Comparison of ENCODE assay signal across 8 mouse cellular contexts in the genomic region with DNA sequence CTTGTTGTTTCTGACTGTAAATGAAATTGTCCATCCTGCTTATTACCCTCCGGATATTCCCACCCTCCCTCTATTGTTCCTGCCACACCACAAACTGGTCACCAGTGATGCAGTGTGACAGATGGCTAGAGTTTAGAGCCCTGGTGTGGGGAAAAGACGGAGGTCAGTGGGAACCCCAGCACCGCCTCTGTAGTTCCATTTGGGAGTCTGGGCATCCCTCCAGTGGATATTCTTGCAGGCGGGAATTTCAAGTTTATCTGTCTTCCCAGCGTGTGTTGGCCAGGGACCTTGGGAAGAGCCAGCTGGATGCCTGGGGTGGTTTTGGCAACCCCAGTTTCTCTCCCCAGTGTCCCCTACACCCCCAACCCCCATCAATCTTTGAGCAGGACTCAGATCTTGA. TPM values are rescaled to one million over a fixed set of nuclear protein-coding genes. Genes with fewer than 3 reads are reported as not detected.
DNase-seq lines count a peak whose midpoint lies in the region; ATAC-seq and TF ChIP-seq lines count a peak whose summit lies in the region.

No protein-coding gene starts in this region.

- peak overlapping the region; percentile 51 for H3K9ac ChIP-seq in lung, embryonic 15.5 days
- peak overlapping the region; percentile 80 for H3K9ac ChIP-seq in heart, embryonic 14.5 days (ENCODE audit: low read length)
- H3K9ac ChIP-seq in limb, embryonic 13.5 days, result peak overlapping the region; percentile 76

- H3K9me3 ChIP-seq in lung, embryonic 15.5 days, result no peaks in the 10 kb centered on the region
- no peaks in the 10 kb centered on the region for H3K9me3 ChIP-seq in heart, embryonic 14.5 days (ENCODE audit: control insufficient read depth, low read length)
- H3K9me3 ChIP-seq in limb, embryonic 13.5 days, result no peaks in the 10 kb centered on the region

- H3K36me3 ChIP-seq in lung, embryonic 15.5 days, result no peaks in the 10 kb centered on the region
- H3K36me3 ChIP-seq in heart, embryonic 14.5 days (ENCODE audit: control insufficient read depth, insufficient read depth, low read length), result 0 out of 2 replicates have a peak, but pooled peaks cover 2% of the 10 kb centered on the region
- H3K36me3 ChIP-seq in limb, embryonic 13.5 days, result no peaks in the 10 kb centered on the region

- peaks cover 13% of the 10 kb centered on the region for H3K4me1 ChIP-seq in lung, embryonic 15.5 days
- H3K4me1 ChIP-seq in heart, embryonic 14.5 days (ENCODE audit: control insufficient read depth in 2 of 2, insufficient read depth in 2 of 2, low read length in 2 of 2), result peaks cover 6 to 16% of the 10 kb centered on the region in 2 experiments
- peaks cover 14% of the 10 kb centered on the region for H3K4me1 ChIP-seq in limb, embryonic 13.5 days
- H3K4me1 ChIP-seq in olfactory bulb, adult 2 months (ENCODE audit: control insufficient read depth, insufficient read depth, low read length), result peaks cover 3% of the 10 kb centered on the region

- no peaks in the 10 kb centered on the region for H3K27me3 ChIP-seq in lung, embryonic 15.5 days
- no peaks in the 10 kb centered on the region for H3K27me3 ChIP-seq in heart, embryonic 14.5 days (ENCODE audit: control insufficient read depth, insufficient read depth, low read length)
- no peaks in the 10 kb centered on the region for H3K27me3 ChIP-seq in limb, embryonic 13.5 days

- WGBS in lung, embryonic 15.5 days, result 27% methylated on average over 5 of the region's 5 CpGs
- WGBS in heart, embryonic 14.5 days, result 22% methylated on average over 5 of the region's 5 CpGs
- whole genome bisulfite sequencing in limb, embryonic 13.5 days, result 54% methylated on average over 5 of the region's 5 CpGs
- 38% methylated on average over 5 of the region's 5 CpGs for WGBS in olfactory bulb, adult 2 months

- no peak for TF ChIP-seq CTCF in olfactory bulb, adult 2 months (IDR thresholded peaks at IDR 0.05; ENCODE audit: insufficient read depth, low read depth, low read length)

- no peak for TF ChIP-seq POLR2A in olfactory bulb, adult 2 months (IDR thresholded peaks at IDR 0.05; ENCODE audit: insufficient read depth, low read depth, low read length)

- DNase-seq in lung, postnatal 25 days (ENCODE audit: low spot score), result no peak
- peak; percentile 74 to 81 for DNase-seq in cerebellum, postnatal 10 days
- DNase-seq in spleen, adult 12 weeks (ENCODE audit: low spot score), result no peak

- peak overlapping the region; percentile 70 for H3K4me2 ChIP-seq in lung, embryonic 15.5 days
- peak overlapping the region; percentile 83 for H3K4me2 ChIP-seq in heart, embryonic 14.5 days (ENCODE audit: low read length)
- peak overlapping the region; percentile 82 for H3K4me2 ChIP-seq in limb, embryonic 13.5 days (replicated peaks)

- H3K4me3 ChIP-seq in lung, embryonic 15.5 days, result peak overlapping the region; percentile 63
- peak overlapping the region; percentile 70 to 75 for H3K4me3 ChIP-seq in heart, embryonic 14.5 days (ENCODE audit: control insufficient read depth in 1 of 2, insufficient read depth in 1 of 2, low read depth in 1 of 2, low read length in 2 of 2)
- H3K4me3 ChIP-seq in limb, embryonic 13.5 days, result peak overlapping the region; percentile 52
- peak overlapping the region; percentile 59 for H3K4me3 ChIP-seq in olfactory bulb, adult 2 months (ENCODE audit: insufficient read depth, low read depth, low read length)

- H3K27ac ChIP-seq in lung, embryonic 15.5 days, result peak overlapping the region; percentile 76
- peak overlapping the region; percentile 73 to 75; a peak in 3 of 4 replicates for H3K27ac ChIP-seq in heart, embryonic 14.5 days (replicated peaks in 1 of 2; ENCODE audit: control insufficient read depth in 1 of 2, insufficient read depth in 1 of 2, low read depth in 2 of 2, low read length in 2 of 2)
- no peak overlapping the region for H3K27ac ChIP-seq in limb, embryonic 13.5 days
- H3K27ac ChIP-seq in olfactory bulb, adult 2 months (ENCODE audit: insufficient read depth, low read depth, low read length), result no peak overlapping the region

- peak; percentile 13; the same call in 1 of the 2 replicates for ATAC-seq in lung, embryonic 15.5 days (ENCODE audit: borderline replicate concordance, extremely low read depth, low FRiP score, low TSS enrichment)
- ATAC-seq in heart, embryonic 14.5 days (ENCODE audit: insufficient number of reproducible peaks, insufficient read depth, low FRiP score, low read depth), result no peak
- no peak for ATAC-seq in limb, embryonic 13.5 days (ENCODE audit: low FRiP score, low read depth)
- ATAC-seq in CD4-positive, CD25-positive, alpha-beta regulatory T cell, adult 4 months, result no peak

RNA-seq across cellular contexts. Expression of gene Arpin, which starts 0.7 kb away (rescaled TPM):
- polyA plus RNA-seq in lung, embryonic 15.5 days (2015; fragmentation: Nextera tagmentation; extraction: Ambion mirVana), result 30.1 and 30.5 TPM in 2 replicates
- 29.4 and 30.2 TPM in 2 replicates for polyA plus RNA-seq in heart, embryonic 14.5 days (2014; fragmentation: Nextera tagmentation; extraction: Ambion mirVana)
- 18.8 and 20.3 TPM in 2 replicates for polyA plus RNA-seq in limb, embryonic 13.5 days (2015; fragmentation: Nextera tagmentation; extraction: Ambion mirVana)
- polyA plus RNA-seq in olfactory bulb, adult 2 months (2012; ENCODE audit: insufficient read depth, insufficient read length, low replicate concordance, missing spikeins), result not detected in 2 replicates
- polyA plus RNA-seq in CD4-positive, CD25-positive, alpha-beta regulatory T cell, adult 4 months (2017; shearing (Covaris generic)), result not detected

RNA-seq across cellular contexts. Expression of gene Ap3s2, which starts 14.0 kb away (rescaled TPM):
- polyA plus RNA-seq in lung, embryonic 15.5 days (2015; fragmentation: Nextera tagmentation; extraction: Ambion mirVana), result 27.8 TPM in 2 replicates
- polyA plus RNA-seq in heart, embryonic 14.5 days (2014; fragmentation: Nextera tagmentation; extraction: Ambion mirVana), result 27.7 and 28.1 TPM in 2 replicates
- polyA plus RNA-seq in limb, embryonic 13.5 days (2015; fragmentation: Nextera tagmentation; extraction: Ambion mirVana), result 31.6 and 32.6 TPM in 2 replicates
- not detected in 2 replicates for polyA plus RNA-seq in olfactory bulb, adult 2 months (2012; ENCODE audit: insufficient read depth, insufficient read length, low replicate concordance, missing spikeins)
- 10 to 100 TPM; 31.8 to 32.9 TPM for polyA plus RNA-seq in CD4-positive, CD25-positive, alpha-beta regulatory T cell, adult 4 months (2017; shearing (Covaris generic))

Comparison
In these comparisons a context has a peak if more than half of its experiments do, and no peak if none do; other contexts are left out.
1. H3K27ac ChIP-seq: peak in lung, embryonic 15.5 days (single experiment) and heart, embryonic 14.5 days (2 of 2); none in limb, embryonic 13.5 days (single experiment) and olfactory bulb, adult 2 months (single experiment).
2. DNase-seq: peak in cerebellum, postnatal 10 days (2 of 2); none in lung, postnatal 25 days (single experiment) and spleen, adult 12 weeks (single experiment).
3. Peak in every context shown above with its lines, with median percentiles within 50 percentile points of each other: H3K4me2 ChIP-seq, H3K4me3 ChIP-seq and H3K9ac ChIP-seq.